Mouse (Mus musculus) kidney, adult 2 months (tissue): ENCODE measurements around the gene Dusp1.

ENCODE experiments used
- CTCF ChIP-seq: fragments of 200-500 bp; conservative IDR thresholded peaks from 2 replicates; pipeline ENCODE4 v1.5.1; 2011; ENCODE audit warnings: low read depth, mild to moderate bottlenecking, control low read depth, low read length, moderate library complexity, mixed read lengths; ENCODE audit not compliant: insufficient read depth, insufficient read length
- POLR2A ChIP-seq: fragments of 200-500 bp; IDR thresholded peaks from one replicate; pipeline ENCODE4 v1.6.1; 2011; ENCODE audit warnings: low read depth, low read length, control low read depth

- TF ChIP-seq POLR2A (no peak), CTCF (no peak)
Measured at GRCm38 (mm10) chr17:26600913-26601447, 39.1 kb upstream of the Dusp1 start.
